Mouse (Mus musculus) lung, postnatal 36 days (tissue): ENCODE measurements around the gene Fbxw2.
"Not testable (repeated sequence)": the region's sequence is repeated elsewhere in the genome, so short reads cannot be mapped to it uniquely, and the experiment has no call there.

Source experiments
- DNase-seq: peaks from one replicate; pipeline ENCODE4 v3.0.0; 2022; ENCODE audit warnings: mixed read lengths

Gene Fbxw2

DNA sequence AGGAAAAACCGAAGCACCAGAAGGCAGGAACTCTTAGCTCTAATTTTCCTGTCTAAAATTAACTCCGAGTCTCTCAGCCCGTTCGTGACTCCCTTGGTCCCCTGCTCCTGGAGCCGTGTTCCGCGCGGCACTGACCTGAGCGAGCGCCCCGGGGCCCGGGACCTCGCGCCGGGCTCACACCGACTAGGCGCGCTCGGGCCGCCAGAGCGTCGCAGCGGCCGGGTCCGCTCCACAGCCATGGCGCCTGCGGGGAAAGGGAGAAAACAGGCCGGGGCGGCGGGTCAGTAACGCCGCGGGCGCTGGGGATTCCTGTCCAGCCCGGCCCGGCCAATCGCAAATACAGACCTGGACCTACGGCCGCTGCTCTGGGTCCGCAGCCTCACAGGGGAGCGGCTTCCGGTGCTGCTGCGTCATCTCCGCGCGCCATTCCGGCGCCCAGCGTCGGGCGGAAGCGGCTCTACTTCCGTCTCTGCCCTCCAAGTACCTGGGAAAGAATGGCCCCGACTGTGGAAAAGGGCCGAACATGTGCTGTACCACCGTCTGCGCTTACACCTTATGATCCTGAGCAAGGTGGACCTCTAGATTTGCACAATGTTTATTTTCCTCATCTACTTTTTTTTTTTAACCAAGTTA, at the start of gene Fbxw2:
Gene Fbxw2 (minus strand): TSS at position 485 of the 633 bp plus-strand sequence.
- DNase-seq, result peak; percentile 94

DNA sequence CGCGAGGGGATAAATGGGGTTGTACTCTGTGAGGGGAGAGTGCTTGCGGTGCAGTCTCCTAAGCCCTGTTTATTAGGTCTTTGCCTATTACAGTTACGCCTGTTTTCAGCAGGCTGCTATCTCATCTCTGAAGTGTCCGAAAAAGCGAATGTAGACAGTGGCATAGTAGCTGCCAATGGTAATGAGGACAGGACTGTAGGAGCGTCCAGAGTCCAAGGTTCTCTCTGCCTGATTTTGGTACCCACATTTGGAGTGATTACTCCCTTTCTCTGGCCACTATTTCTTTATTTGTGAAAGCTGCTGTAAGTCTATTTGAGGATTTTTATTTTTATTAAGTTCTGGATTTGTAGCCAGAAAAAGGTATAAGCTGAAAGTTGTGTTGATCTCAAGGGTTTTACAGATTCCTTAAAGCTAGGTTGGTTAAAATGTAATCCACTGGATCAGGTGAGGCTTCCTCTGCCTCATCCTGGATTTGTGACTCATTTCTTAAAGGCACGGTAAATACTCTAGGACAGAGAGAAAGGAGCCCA, 48.8 kb upstream of the Fbxw2 start, which contains the start of gene Psmd5:
Gene Psmd5 (minus strand): TSS at position 153 of the 530 bp plus-strand sequence.
- DNase-seq, result no peak

DNA sequence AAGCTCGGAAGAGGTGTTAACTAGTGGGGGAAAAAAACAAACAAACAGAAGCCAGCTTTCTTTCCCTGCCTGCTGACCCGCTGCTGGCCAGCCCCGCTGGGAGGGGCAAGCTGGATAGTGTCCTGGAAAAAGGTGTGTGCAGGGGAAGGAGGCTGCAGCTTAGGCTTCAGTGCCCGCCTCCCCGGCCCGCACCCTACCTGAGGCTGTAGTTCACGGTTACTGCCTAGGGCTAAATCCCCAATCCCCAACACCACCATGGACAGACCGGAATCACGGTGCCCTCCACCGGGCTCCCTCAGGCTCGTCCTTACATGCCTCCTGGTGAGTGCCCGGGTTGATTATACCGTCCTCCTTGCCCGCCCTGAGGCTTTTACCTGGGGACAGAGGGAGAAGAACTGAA, 48.2 kb upstream of the Fbxw2 start, which contains the start of gene Cutal:
Gene Cutal (plus strand): TSS at position 126 of the 400 bp plus-strand sequence.
- peak; percentile 71 for DNase-seq

DNA sequence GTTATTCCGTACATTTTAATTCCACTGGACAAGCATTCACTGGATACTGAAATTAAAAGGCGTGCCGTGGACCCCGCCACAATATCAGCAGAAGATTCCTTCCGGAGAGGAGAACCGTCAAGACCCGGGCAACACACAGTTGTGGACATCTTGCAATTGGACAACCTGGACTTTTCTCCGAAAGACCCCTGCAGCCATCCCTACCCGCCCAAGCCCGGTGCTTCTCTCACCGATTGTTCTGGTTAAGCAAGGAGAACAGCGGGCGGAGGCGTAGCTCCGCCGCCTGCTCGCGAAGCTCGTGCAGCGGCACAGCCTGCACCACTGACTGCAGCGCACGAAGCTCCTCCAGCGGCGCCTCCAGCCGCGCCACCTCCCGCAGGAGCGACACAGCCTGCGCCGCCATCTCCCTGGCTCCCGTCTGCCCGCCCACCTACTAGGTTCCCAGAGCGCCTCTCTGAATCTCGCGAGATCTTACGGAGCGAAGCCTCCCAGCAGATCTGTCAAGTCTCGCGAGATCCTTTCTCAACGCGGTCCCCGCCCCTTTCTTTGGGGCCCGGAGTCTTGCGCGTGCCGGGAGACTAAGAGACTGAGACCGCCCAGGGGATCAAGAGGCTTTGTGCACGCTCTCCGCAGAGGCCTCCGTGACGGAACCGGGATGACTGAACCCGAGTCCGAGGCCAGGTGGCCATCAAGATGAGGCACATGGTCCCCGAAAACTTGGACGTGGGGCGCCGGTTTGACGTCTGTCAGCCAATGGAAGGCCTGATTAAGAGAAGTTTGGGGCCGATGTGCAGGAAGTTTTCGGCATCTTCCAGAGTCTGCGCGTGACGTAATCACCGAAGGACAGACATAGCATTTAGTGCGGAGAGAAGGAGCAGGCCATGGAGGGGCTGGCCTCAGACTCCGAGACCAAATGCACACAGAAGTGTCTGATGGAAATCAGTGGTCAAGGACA, 44.7 kb upstream of the Fbxw2 start:
- peak; percentile 97 for DNase-seq

DNA sequence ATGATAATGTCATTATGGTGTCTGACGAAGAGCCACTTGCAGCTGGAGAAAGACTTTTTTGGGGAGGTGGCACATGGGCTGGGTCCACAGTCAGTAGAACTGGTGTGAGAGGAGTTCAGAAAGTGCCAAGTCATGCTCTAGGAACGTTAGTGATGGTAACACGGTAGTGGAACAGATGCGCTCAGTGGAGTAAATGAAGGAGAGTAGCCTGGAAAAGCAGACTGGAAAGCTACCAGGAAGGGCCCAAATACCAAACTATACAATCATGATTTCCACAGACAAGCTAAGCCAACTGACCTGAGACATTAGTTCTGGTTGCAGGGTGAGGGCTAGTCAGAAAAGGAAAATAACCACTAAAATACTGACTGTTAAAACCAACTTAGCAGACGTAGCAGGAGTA, 43.6 kb upstream of the Fbxw2 start:
- DNase-seq, result no peak

DNA sequence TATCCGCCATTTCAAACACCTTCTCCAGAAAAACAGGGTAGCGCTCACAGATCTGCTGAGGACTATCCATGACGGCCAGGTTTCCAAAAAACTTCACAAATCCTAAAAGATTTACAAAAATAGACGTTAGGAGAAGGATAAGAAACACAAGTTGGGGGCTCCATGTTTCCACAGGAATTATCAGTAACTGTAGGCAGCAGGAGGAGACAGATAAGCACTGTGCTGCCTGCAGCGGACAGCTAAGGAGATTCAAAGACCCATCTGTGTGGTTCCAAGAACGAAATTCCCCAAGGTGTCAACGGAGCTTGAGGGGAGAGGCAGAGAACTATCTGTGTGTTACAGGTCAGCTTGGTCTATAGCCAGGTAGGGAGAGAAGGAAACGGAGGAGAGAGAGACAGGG, 31.6 kb upstream of the Fbxw2 start:
- DNase-seq, result no peak

DNA sequence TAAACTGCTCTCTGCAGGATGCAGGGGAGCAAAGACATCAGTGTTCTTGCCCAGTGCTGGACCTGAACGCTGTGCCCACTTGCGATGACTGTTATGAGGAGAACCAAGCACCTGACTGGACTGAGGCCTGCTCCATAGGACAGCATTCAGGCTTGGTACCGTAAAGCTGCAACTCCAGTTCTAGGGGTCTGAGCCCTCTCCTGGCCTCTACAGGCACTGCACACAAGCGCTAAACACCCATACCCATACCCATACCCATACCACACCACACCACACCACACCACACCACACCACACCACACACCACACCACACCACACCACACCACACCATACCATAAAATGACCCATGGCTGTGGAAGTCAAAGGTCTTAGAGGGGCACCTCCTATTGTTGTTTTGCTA, 29.2 kb upstream of the Fbxw2 start:
- peak; percentile 12 for DNase-seq

DNA sequence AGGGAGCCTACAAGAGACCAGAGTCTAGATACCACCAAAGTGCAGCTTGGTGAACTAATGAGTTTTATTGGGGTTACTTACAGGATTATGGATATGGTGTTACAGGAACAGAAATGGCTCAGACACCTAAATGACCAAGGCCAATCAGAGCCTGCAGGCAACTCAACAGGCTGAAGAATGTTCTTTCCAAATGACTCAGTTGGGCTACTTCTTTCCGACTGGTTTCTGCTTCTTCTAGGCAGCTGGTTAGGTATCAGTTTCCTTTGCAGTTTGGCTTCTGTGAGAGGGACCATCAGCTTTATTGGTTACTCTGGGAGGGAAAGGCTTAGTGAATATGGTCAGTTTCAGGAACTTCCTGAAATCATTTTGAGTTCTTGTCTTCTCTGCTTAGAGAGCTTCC, 21.6 kb upstream of the Fbxw2 start:
- DNase-seq, result no peak

DNA sequence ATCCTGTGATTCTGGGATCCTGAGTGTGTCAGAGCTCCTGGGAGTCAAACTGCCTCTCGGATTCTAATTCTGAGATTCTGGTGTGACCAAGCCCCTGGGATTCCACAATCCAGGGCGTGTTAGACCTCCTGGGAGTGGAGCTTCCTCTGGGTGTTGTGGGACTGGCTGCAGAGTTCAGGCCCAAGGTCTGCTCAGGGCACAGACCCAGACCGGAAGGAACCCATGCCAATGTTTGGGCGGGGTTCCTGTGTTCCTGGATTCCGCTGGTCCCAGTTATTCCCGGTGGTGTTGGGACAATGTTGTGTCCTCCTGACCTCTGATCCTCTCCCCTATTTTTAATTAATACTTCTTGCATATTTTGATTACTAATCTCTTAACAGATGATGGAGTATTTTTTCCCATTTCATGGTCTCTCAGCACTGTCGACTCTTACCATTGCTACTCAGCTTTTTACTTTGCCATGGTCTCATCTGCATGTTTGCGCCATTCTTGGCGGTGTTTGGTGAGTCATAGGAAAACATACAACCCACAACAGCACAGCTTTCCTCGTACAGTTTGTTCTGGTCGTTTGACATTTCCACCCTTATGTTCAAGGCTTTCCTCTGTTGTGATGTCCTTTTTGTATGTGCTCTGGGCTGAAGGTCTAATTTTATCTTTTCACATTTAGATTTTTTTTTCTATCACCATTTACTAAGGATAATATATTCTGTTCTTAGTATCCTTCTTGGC, 17.3 kb upstream of the Fbxw2 start:
- peak; percentile 88 for DNase-seq

DNA sequence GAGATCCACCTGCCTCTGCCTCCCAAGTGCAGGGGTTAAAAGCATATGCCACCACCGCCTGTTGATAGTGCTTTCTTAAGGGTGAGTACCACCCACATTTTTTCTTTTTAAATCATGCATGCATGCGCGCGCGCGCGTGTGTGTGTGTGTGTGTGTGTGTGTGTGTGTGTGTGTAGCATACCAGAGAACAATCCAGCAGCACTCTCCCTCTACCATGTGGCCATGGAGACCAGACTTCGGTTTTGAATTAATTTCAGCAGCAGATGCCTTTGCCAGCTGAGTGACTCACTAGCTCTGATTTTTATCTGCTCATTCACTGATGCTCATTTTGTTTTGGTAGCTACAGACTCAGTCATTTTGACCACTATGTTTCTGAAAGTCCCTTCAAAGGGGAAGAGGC, 15.6 kb upstream of the Fbxw2 start:
- no peak for DNase-seq

DNA sequence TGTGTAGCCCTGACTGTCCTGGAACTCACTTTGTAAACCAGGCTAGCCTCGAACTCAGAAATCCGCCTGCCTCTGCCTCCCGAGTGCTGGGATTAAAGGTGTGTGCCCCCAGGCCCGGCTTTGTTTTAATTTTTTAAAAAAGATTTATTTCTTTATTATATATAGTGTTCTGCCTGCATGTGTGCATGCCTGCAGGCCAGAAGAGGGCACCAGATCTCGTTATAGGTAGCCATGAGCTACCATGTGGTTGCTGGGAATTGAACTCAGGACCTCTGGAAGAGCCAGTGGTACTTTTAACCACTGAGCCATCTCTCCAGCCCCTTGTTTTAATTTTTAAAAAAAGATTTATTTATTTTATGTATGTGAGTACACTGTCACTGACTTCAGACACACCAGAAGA, 14.0 kb upstream of the Fbxw2 start:
- DNase-seq, result not testable (repeated sequence)

DNA sequence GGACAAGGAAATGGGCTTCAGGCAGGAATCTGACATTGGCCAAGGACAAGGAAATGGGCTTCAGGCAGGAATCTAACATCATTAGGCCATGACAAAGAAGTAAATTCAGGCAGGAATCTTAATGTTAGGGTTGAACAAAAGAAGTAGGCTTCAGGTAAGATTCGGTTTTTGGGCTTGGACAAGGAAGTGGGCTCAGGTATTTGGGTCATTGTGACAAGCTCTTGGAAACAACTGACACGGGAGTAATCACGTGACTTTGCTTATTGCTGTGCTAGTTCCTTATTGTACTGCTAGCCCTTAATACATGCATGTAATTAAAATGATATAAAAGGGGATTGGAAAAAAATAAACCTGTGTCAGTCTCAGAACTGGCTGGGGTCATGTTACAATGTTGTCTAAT, 9.6 kb upstream of the Fbxw2 start:
- no peak for DNase-seq

DNA sequence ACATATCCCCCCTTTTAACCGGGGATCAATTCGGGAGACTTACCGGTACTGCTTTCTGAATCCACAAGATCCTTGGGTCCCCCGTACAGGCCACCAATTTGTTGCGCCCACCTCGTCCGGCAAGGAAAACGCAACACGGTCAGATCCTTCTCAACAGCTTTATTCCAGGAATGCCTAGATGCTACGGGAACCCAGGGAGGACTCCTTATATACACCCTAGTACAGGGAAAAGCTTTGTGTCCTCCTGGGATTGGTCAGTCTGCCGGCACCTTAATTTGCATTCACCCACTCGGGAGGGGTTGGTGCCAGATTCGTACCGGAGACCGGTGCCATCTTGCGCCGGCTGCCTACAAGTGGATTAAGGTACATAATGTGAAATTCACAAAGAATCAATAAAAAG, 7.5 kb upstream of the Fbxw2 start:
- DNase-seq, result no peak

DNA sequence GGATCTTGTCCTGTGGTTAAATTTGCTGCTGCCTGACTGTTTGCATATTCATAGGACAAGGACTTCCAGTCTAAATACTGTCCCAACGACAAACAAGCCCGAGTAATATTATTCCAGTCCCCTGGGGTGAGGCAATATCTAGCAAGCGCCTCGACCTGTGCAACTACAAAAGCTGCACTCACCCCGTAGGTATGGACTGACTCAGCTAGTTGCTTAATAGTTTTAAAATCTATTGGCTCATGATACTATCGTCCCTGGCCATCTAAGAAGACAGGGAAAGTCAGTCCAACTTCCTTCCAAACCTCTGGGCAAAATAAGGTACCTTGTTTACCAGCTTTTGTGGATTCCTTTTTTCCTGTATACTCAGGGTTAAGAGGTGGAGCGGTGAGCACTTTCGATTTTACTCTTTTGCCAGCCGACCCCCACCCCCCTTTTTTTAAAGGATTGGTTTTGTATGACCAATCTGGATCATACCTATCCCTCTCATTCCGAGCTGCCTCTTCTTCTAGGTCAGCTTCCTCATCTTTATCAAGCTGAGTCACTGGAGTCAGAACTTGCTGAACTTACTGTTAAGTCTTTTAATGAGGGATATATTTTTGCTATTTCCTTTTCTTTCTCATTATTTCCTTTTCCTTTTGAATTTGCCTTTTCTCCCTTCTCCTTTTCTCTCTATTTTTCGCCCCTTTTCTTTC, 6.8 kb upstream of the Fbxw2 start, which contains the start of gene Gm34653:
Gene Gm34653 (plus strand): TSS at position 242 of the 692 bp plus-strand sequence.
- DNase-seq, result not testable (repeated sequence)

DNA sequence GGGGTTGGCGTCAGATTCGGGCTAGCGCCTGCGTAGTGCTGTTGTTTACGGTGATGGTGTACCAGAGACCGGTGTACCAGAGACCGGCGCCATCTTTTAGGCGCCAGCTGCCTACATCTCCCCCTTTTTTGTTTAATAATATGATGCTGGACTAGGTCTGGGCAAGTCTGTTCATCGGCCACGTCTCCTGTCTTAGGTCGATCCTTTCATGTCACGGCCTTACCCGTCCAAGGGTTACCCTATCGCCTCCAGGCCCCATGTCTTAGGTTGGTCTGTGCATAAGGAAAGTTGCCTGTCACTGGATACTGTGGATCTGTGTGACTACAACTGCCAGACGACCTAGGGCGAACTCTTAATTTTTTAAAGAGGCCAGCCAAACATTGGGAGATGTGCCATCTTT, 4.0 kb upstream of the Fbxw2 start:
- DNase-seq, result not testable (repeated sequence)

DNA sequence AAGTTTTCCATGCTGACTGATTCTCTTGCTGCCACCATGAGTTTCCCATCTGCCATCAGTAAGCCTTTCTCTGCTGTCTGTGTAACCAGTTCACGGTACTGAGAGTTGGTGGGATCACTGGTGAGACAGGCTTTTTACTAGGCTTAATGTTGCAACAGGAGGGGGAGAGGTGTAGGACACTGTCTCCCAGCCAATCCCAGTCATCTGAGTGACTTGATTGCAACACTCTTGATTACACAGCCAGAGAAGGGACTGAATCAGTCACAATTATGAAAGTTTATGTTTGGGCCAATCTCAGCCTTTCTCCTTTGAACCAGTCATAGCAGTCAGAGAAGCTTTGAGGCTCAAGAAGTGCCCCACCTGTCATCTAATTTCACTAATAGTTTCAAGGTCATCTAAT, 1.9 kb upstream of the Fbxw2 start:
- DNase-seq, result peak; percentile 55

DNA sequence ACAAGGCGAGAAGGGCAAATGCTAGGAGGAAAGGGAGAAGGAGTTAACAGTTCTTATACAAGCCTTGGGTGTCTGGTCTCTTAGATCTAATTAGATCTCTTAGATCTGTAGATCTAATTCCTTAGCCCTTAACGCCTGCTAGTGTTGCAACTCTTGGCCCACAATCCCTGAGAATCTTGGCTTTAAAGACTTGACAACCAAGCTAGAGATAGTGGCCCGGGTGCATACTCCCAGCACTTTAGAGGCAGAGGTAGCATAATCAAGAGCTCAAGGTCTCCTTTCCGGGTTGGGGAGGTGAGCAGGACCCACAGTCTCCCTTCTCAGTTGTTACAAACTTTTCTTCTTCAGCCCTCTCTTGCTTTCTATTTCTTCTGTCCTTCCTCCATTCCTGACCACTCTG, 1.5 kb upstream of the Fbxw2 start:
- no peak for DNase-seq

DNA sequence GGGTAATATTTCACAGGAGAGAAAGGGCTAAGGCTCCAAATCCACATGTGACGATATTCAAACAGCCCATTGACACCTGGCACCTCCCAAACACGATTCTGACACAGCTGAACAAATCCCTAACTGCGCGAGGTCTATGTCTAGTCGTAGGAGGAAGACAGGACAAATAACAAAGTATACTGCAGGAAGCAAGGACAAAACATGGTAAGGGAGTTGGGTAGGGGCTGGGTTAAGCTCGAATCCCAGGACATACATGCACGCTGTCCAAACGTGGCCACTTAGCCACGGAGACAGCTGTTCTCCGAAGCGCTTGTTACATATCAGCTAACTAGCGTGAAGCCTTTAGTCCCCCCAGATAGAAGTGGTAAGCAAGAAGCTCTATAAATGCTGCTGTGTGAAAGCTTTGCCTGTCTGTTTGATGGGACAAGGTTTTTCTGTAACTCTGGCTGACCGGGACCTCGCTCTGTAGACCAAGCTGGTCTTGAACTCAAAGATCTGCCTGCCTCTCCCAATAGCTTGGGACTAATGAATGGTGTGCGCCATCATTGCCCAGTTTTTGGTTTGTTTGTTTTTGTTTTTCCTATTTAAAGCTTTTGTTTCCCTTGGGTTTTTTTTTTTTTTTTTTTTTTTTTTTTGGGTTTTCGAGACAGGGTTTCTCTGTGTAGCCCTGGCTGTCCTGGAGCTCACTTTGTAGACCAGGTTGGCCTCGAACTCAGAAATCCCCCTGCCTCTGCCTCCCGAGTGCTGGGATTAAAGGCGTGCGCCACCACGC, 535 bp upstream of the Fbxw2 start:
- no peak for DNase-seq

DNA sequence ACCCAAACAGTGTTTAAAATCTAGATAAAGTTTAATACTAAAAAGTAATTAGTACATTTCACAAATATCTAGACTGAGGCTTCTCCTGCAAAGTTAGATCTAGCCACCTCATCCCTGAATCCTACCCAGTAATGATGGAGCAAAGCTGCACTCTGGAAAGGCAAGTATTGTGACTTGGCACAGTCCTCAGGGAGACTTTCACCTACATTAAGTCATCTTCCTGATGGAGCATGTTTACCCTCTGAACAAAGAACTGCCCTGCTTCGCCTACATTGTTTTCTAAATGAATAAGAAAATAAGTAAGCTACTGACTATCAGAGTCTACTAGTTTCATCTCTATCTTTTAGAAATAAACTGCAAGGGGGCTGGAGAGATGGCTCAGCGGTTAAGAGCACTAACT, 7.6 kb downstream of the Fbxw2 start:
- DNase-seq, result no peak

DNA sequence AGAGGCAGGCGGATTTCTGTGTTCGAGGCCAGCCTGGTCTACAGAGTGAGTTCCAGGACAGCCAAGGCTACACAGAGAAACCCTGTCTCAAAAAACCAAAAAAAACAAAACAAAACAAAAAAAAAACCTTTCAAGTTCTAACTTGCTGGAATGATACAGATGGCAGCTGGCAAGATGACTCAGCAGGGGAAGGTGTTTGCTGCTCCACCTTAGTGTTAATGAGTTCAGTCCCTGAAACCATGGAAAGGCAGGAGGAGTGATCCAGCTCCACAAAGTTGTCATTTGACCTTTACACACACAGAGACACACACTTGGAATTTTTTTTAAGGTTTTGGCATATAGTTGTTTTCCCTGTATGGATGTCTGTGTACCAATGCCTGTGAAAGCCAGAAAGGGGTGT, 10.2 kb downstream of the Fbxw2 start:
- DNase-seq, result not testable (repeated sequence)

DNA sequence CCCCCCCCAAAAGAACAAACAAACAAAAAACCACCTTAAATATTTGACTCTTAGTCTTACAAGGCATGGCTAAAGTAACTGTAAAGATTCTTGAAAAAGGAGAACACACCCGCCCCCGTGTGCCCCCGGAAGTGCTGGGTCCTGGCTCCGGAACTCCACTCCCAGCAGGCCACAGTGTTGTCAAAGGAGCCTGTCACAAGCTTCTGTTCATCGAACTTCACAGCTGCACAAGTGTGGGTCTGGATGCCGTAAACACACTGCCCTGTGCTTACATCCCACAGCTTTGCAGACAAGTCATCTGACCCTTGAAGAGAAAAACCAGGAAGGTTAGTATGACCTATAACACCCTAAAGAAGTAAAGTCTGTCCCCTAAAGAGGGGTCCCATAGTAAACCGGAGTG, 13.4 kb downstream of the Fbxw2 start:
- no peak for DNase-seq

DNA sequence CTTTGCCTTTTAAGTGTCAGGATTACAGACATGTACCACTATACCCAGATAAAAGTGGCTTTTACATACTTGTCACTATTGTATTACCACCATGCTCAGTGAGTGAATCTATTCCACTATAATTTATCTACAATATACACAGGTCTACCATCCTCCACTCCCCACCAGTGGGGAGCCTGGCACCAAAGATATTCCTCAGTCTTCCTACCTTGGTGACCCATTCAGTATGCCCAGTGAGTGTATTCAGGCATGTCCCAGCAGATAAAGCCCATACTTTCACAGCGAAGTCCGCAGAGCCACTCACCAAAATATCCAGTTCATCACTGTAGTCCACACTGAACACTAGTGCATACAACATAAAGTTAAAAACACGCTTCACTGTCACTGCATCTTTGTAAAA, 15.3 kb downstream of the Fbxw2 start:
- no peak for DNase-seq
